Mouse (Mus musculus): ENCODE data around the gene Map2k4.

DNA sequence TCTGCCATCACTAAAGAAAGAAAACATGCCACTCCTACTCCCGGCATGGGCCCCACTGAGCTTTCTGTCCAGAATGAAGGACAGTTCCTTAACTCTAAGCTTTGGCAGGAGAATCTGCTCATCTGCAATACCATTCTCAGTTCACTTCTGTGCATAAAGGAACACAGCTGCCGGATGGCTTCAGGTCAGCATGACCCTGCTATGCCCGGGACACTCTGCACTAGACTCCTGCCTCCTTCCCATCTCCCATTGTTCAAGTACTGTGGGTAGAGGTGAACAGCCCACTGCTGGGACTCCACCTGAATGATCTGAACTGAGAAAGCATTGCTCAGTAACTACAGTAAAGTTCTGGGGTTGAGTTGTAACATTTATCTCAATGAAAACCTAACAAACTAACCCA is 66.5 kb downstream of the Map2k4 start:
- TF ChIP-seq CTCF (IDR thresholded peaks at IDR 0.05; ENCODE audit: low read depth) (no peak), EP300 (IDR thresholded peaks at IDR 0.05; ENCODE audit: low read depth) (no peak)
